23 mouse cellular contexts compared by ENCODE assay signal in genomic region chr6:43914741-43915140, GRCm38 (mm10).
DNase-seq lines count a peak whose midpoint lies in the region; ATAC-seq and TF ChIP-seq lines count a peak whose summit lies in the region.
"Had no signal": no experiment of that assay in that cellular context is flagged by ENCODE, and none has a peak within 500 bp of the region (broad histone marks: within the 10 kb centered on the region; RNA-seq: fewer than 3 reads in every experiment).

No protein-coding gene starts in this region.

- TF ChIP-seq POLR2A in MEL (IDR thresholded peaks at IDR 0.05; ENCODE audit: control insufficient read depth in 1 of 2, insufficient read depth in 1 of 2, low read depth in 1 of 2, low read length in 2 of 2, poor library complexity in 1 of 2): no peak

- no peaks in the 10 kb centered on the region for H3K79me2 ChIP-seq in MEL (ENCODE audit: control insufficient read depth, insufficient read depth, low read length, poor library complexity)

- no peaks in the 10 kb centered on the region for H3K9me3 ChIP-seq in MEL (replicated peaks; ENCODE audit: insufficient read depth, low read length)
- no peaks in the 10 kb centered on the region for H3K9me3 ChIP-seq in stomach, postnatal 0 days (ENCODE audit: control insufficient read depth, low read length)
- no peaks in the 10 kb centered on the region for H3K9me3 ChIP-seq in hindbrain, postnatal 0 days (ENCODE audit: low read length)
- H3K9me3 ChIP-seq: G1E had no signal

- TF ChIP-seq CTCF in MEL (IDR thresholded peaks at IDR 0.05 in 2 of 3, conservative IDR thresholded peaks at IDR 0.05 in 1 of 3; ENCODE audit: control insufficient read depth in 1 of 3, insufficient read depth in 1 of 3, low read depth in 2 of 3, low read length in 3 of 3, poor library complexity in 1 of 3, severe bottlenecking in 1 of 3): no peak
- TF ChIP-seq CTCF in stomach, postnatal 0 days (IDR thresholded peaks at IDR 0.05; ENCODE audit: low read depth): no peak
- TF ChIP-seq CTCF in hindbrain, postnatal 0 days (IDR thresholded peaks at IDR 0.05; ENCODE audit: low read depth): no peak

- H3K36me3 ChIP-seq in MEL (ENCODE audit: control insufficient read depth in 1 of 2, insufficient read depth in 2 of 2, low read length in 2 of 2): no peaks in the 10 kb centered on the region
- no peaks in the 10 kb centered on the region for H3K36me3 ChIP-seq in stomach, postnatal 0 days (ENCODE audit: control insufficient read depth, insufficient read depth, low read length)
- no peaks in the 10 kb centered on the region for H3K36me3 ChIP-seq in hindbrain, postnatal 0 days (ENCODE audit: insufficient read depth, low read length)
- H3K36me3 ChIP-seq: G1E had no signal

- TF ChIP-seq EP300 in MEL (IDR thresholded peaks at IDR 0.05; ENCODE audit: low read depth in 1 of 2, low read length in 2 of 2): no peak
- TF ChIP-seq EP300 in stomach, postnatal 0 days (optimal IDR thresholded peaks at IDR 0.05): no peak

- H3K4me1 ChIP-seq in MEL (ENCODE audit: control insufficient read depth in 1 of 2, insufficient read depth in 2 of 2, low read length in 2 of 2): no peaks in the 10 kb centered on the region
- H3K4me1 ChIP-seq in stomach, postnatal 0 days (replicated peaks; ENCODE audit: control insufficient read depth, insufficient read depth): no peaks in the 10 kb centered on the region
- no peaks in the 10 kb centered on the region for H3K4me1 ChIP-seq in hindbrain, postnatal 0 days (ENCODE audit: insufficient read depth, low read length)

- intact Hi-C loops in heart, postnatal 14 days (cut with DNase I): no loop called here

- no peaks in the 10 kb centered on the region for H3K27me3 ChIP-seq in MEL (ENCODE audit: control insufficient read depth in 1 of 2, insufficient read depth in 2 of 2, low read length in 2 of 2)
- no peaks in the 10 kb centered on the region for H3K27me3 ChIP-seq in stomach, postnatal 0 days (ENCODE audit: control insufficient read depth, insufficient read depth, low read length)
- H3K27me3 ChIP-seq in hindbrain, postnatal 0 days (ENCODE audit: insufficient read depth, low read length): no peaks in the 10 kb centered on the region
- H3K27me3 ChIP-seq: CH12.LX, Patski had no signal

- no peak overlapping the region for H3K9ac ChIP-seq in MEL (ENCODE audit: control insufficient read depth, low read depth, low read length, poor library complexity, severe bottlenecking)
- H3K9ac ChIP-seq in stomach, postnatal 0 days (ENCODE audit: low read length): no peak overlapping the region
- no peak overlapping the region for H3K9ac ChIP-seq in hindbrain, postnatal 0 days (replicated peaks; ENCODE audit: low read length)

- H3K27ac ChIP-seq in MEL (ENCODE audit: control insufficient read depth, low read depth, low read length): no peak overlapping the region
- H3K27ac ChIP-seq in stomach, postnatal 0 days (replicated peaks): no peak overlapping the region
- H3K27ac ChIP-seq in hindbrain, postnatal 0 days: no peak overlapping the region

- TF ChIP-seq RAD21 in MEL (IDR thresholded peaks at IDR 0.05; ENCODE audit: low read depth, low read length): no peak

- H3K4me3 ChIP-seq in MEL (ENCODE audit: control insufficient read depth in 1 of 2, insufficient read depth in 1 of 2, low read depth in 2 of 2, low read length in 2 of 2): no peak overlapping the region
- no peak overlapping the region for H3K4me3 ChIP-seq in stomach, postnatal 0 days (ENCODE audit: low read depth, low read length)
- no peak overlapping the region for H3K4me3 ChIP-seq in hindbrain, postnatal 0 days (ENCODE audit: low read length)

- whole genome bisulfite sequencing in stomach, postnatal 0 days: 74% methylated on average over 8 of the region's 8 CpGs
- WGBS in hindbrain, postnatal 0 days: 93% methylated on average over 8 of the region's 8 CpGs

- no peak overlapping the region for H3K4me2 ChIP-seq in stomach, postnatal 0 days (replicated peaks; ENCODE audit: low read depth)
- H3K4me2 ChIP-seq in hindbrain, postnatal 0 days (ENCODE audit: low read depth, low read length): no peak overlapping the region

- ATAC-seq in stomach, postnatal 0 days (ENCODE audit: low FRiP score, low TSS enrichment): peak; percentile 88
- no peak for ATAC-seq in hindbrain, postnatal 0 days
- ATAC-seq: activated CD4-positive, CD25-positive, alpha-beta regulatory T cell, adult 4 months; CD4-positive, CD25-positive, alpha-beta regulatory T cell, adult 4 months; Patski had no signal

- DNase-seq in 416B (ENCODE audit: low read depth) (peak; percentile 57), MEL (ENCODE audit: low read depth, low spot score) (peak; percentile 4)
- peak; percentile 25 for DNase-seq in stomach, postnatal 0 days (ENCODE audit: low spot score)
- no peak for DNase-seq in heart, postnatal 14 days
- DNase-seq in hindbrain, postnatal 0 days (ENCODE audit: low spot score): no peak
- no peak for DNase-seq in layer of hippocampus, postnatal 14 days (ENCODE audit: low spot score in 2 of 2)
- DNase-seq: adrenal gland, adult 2 months; adrenal gland, adult 8-10 months; adrenal gland, postnatal 10 days; adrenal gland, postnatal 14 days; adrenal gland, postnatal 25 days; adrenal gland, postnatal 36 days; B cell, adult 2 months; cerebellum, adult 11 months; cerebellum, adult 11-12 months; cerebellum, adult 18-20 months; cerebellum, adult 2 months; cerebellum, adult 8-10 months had no signal

TF ChIP-seq in MEL, 35 proteins besides CTCF, POLR2A, EP300 and RAD21:
- TF ChIP-seq RCOR1 (IDR thresholded peaks at IDR 0.05; ENCODE audit: low read depth, low read length) (no peak), ETS1 (IDR thresholded peaks at IDR 0.05; ENCODE audit: low read depth, low read length) (no peak), GATA1 (IDR thresholded peaks at IDR 0.05; ENCODE audit: low read depth, low read length) (no peak), ZKSCAN1 (IDR thresholded peaks at IDR 0.05; ENCODE audit: low read depth, low read length) (no peak), USF1 (IDR thresholded peaks at IDR 0.05; ENCODE audit: low read depth, low read length) (no peak), CHD2 (IDR thresholded peaks at IDR 0.05; ENCODE audit: low read length) (no peak), UBTF (IDR thresholded peaks at IDR 0.05; ENCODE audit: borderline replicate concordance, insufficient read depth, low read depth, low read length) (no peak), HCFC1 (IDR thresholded peaks at IDR 0.05; ENCODE audit: low read depth, low read length) (no peak), MEF2A (IDR thresholded peaks at IDR 0.05; ENCODE audit: extremely low read depth, insufficient replicate concordance, low read depth, low read length, poor library complexity, severe bottlenecking) (no peak)

Comparison
In these comparisons a context has a peak if more than half of its experiments do, and no peak if none do; other contexts are left out.
1. DNase-seq: peak in 416B (single experiment), MEL (single experiment) and stomach, postnatal 0 days (single experiment); none in heart, postnatal 14 days (0 of 2), hindbrain, postnatal 0 days (single experiment) and layer of hippocampus, postnatal 14 days (0 of 2).